ENCODE assay signal across 16 mouse cellular contexts in the genomic region with DNA sequence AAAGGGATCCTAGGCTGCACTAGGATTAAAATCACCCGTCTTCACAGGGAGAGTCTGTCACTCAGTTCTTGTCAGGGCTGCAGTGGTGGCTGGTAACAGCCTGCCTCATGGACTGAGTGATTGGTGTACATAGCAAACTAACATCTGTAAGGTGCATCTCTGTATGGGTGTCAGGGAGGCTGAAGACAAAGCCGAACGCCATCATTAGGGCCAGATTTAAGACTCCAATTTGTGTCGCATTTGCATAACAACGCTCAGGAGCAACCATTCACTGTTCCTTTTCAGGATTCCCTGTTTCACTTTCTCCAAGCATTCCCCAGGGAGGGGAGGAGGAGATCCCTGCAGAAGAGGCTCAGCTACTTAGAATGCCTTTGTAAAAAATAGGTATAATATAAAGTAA.
DNase-seq lines count a peak whose midpoint lies in the region; ATAC-seq and TF ChIP-seq lines count a peak whose summit lies in the region.
"Had no signal": no experiment of that assay in that cellular context is flagged by ENCODE, and none has a peak within 500 bp of the region (broad histone marks: within the 10 kb centered on the region; RNA-seq: fewer than 3 reads in every experiment).

No protein-coding gene starts in this region.

- 13% methylated on average over 5 of the region's 5 CpGs for WGBS in midbrain, embryonic 12.5 days
- 15% methylated on average over 5 of the region's 5 CpGs for WGBS in midbrain, embryonic 10.5 days
- WGBS in heart, embryonic 10.5 days: 46% methylated on average over 5 of the region's 5 CpGs

- 0 out of 2 replicates have a peak, but pooled peaks have one; percentile 34 for ATAC-seq in midbrain, embryonic 12.5 days (ENCODE audit: low FRiP score, low read depth)
- no peak for ATAC-seq in erythroid progenitor cell, adult 5-6 weeks (replicated peaks; ENCODE audit: low FRiP score, poor library complexity, severe bottlenecking)
- ATAC-seq in megakaryocyte progenitor cell, adult 5-6 weeks (replicated peaks; ENCODE audit: poor library complexity): no peak

- no peak for TF ChIP-seq POLR2A in brain, embryonic 14.5 days (IDR thresholded peaks at IDR 0.05; ENCODE audit: borderline replicate concordance, extremely low read depth, insufficient read depth, insufficient read length, poor library complexity, severe bottlenecking)

- DNase-seq in midbrain, embryonic 10.5 days (ENCODE audit: low spot score): no peak
- peak; percentile 72 for DNase-seq in brain, embryonic 14.5 days (ENCODE audit: low read depth)
- DNase-seq in mesoderm, embryonic 11.5 days (ENCODE audit: low read depth, low spot score): peak; percentile 34
- DNase-seq in retina, embryonic 14.5 days (ENCODE audit: low spot score): peak; percentile 12
- DNase-seq in heart, embryonic 10.5 days (ENCODE audit: low spot score): no peak
- DNase-seq: adrenal gland, postnatal 25 days; cerebellum, adult 9-11 months; heart, postnatal 36 days; layer of hippocampus, postnatal 36 days; lung, adult 18-20 months; lung, postnatal 4 days had no signal

- H3K36me3 ChIP-seq in midbrain, embryonic 12.5 days: no peaks in the 10 kb centered on the region
- H3K36me3 ChIP-seq in midbrain, embryonic 10.5 days: no peaks in the 10 kb centered on the region
- no peaks in the 10 kb centered on the region for H3K36me3 ChIP-seq in heart, embryonic 10.5 days
- H3K36me3 ChIP-seq: heart, embryonic 12.5 days had no signal

- no peak overlapping the region for H3K4me3 ChIP-seq in midbrain, embryonic 12.5 days
- H3K4me3 ChIP-seq in midbrain, embryonic 10.5 days: no peak overlapping the region
- no peak overlapping the region for H3K4me3 ChIP-seq in heart, embryonic 10.5 days
- H3K4me3 ChIP-seq: erythroblast, embryonic 14.5 days; heart, embryonic 12.5 days had no signal

- H3K27me3 ChIP-seq in midbrain, embryonic 12.5 days: no peaks in the 10 kb centered on the region
- H3K27me3 ChIP-seq in midbrain, embryonic 10.5 days (ENCODE audit: low read depth, poor library complexity, severe bottlenecking): no peaks in the 10 kb centered on the region
- no peaks in the 10 kb centered on the region for H3K27me3 ChIP-seq in heart, embryonic 10.5 days (ENCODE audit: insufficient read depth, poor library complexity, severe bottlenecking)
- H3K27me3 ChIP-seq: heart, embryonic 12.5 days had no signal

- no peak overlapping the region; the same call in 1 of the 2 replicates for H3K4me2 ChIP-seq in midbrain, embryonic 12.5 days (replicated peaks)
- H3K4me2 ChIP-seq: heart, embryonic 12.5 days had no signal

- no peak for TF ChIP-seq CTCF in brain, embryonic 14.5 days (IDR thresholded peaks at IDR 0.05; ENCODE audit: borderline replicate concordance, extremely low read depth, insufficient read depth, insufficient read length)

- H3K9ac ChIP-seq in midbrain, embryonic 12.5 days (replicated peaks): no peak overlapping the region
- H3K9ac ChIP-seq: heart, embryonic 12.5 days had no signal

- H3K9me3 ChIP-seq in midbrain, embryonic 12.5 days: no peaks in the 10 kb centered on the region
- H3K9me3 ChIP-seq in midbrain, embryonic 10.5 days (replicated peaks): no peaks in the 10 kb centered on the region
- H3K9me3 ChIP-seq in heart, embryonic 10.5 days: no peaks in the 10 kb centered on the region
- H3K9me3 ChIP-seq: heart, embryonic 12.5 days had no signal

- no peak overlapping the region for H3K27ac ChIP-seq in midbrain, embryonic 12.5 days (replicated peaks)
- H3K27ac ChIP-seq in midbrain, embryonic 10.5 days (replicated peaks): no peak overlapping the region
- no peak overlapping the region for H3K27ac ChIP-seq in heart, embryonic 10.5 days

- H3K4me1 ChIP-seq in midbrain, embryonic 12.5 days: peaks cover 8% of the 10 kb centered on the region
- peaks cover 7% of the 10 kb centered on the region for H3K4me1 ChIP-seq in midbrain, embryonic 10.5 days
- H3K4me1 ChIP-seq in heart, embryonic 10.5 days: no peaks in the 10 kb centered on the region
- H3K4me1 ChIP-seq: heart, embryonic 12.5 days had no signal

Comparison
In these comparisons a context has a peak if more than half of its experiments do, and no peak if none do; other contexts are left out.
1. DNase-seq: peak in brain, embryonic 14.5 days (single experiment), mesoderm, embryonic 11.5 days (single experiment) and retina, embryonic 14.5 days (single experiment); none in midbrain, embryonic 10.5 days (single experiment) and heart, embryonic 10.5 days (single experiment).